Mouse (Mus musculus): ENCODE results near the gene Eef2. TPM values are rescaled to one million over a fixed set of nuclear protein-coding genes. Genes with fewer than 3 reads are reported as not detected.

The Eef2 gene
- 463 and 504 TPM in 2 replicates for polyA plus RNA-seq (2014; fragmentation: Nextera tagmentation; extraction: Ambion mirVana)

GRCm38 (mm10) chr10:81176466-81177271 is at the start of gene Eef2:
Gene Eef2, plus strand, starts transcription at chr10:81176631.
- DNase-seq (ENCODE audit: low spot score) (peak; percentile 99), ATAC-seq (ENCODE audit: insufficient read depth, low FRiP score, low TSS enrichment) (peak; percentile 76)
- H3K4me1 ChIP-seq (ENCODE audit: control insufficient read depth, insufficient read depth, low read length) = peaks cover 13% of the 10 kb centered on the region
- peaks cover 38% of the 10 kb centered on the region for H3K36me3 ChIP-seq (ENCODE audit: control insufficient read depth, insufficient read depth, low read length)
- WGBS = under 1% methylated on average over 76 of the region's 77 CpGs
- peak within 1 kb of the TSS; percentile 99 for H3K4me2 ChIP-seq (ENCODE audit: low read depth)
- H3K27me3 ChIP-seq (ENCODE audit: control insufficient read depth, insufficient read depth, low read length) = no peaks in the 10 kb centered on the region
- peak within 1 kb of the TSS; percentile 99 for H3K9ac ChIP-seq (ENCODE audit: low read length)
- H3K9me3 ChIP-seq (ENCODE audit: control insufficient read depth, low read length) = no peaks in the 10 kb centered on the region
- H3K27ac ChIP-seq (ENCODE audit: low read depth, low read length) = peak within 1 kb of the TSS; percentile 85
- peak within 1 kb of the TSS; percentile 100 for H3K4me3 ChIP-seq (ENCODE audit: low read depth, low read length)

- H3K4me3 ChIP-seq (ENCODE audit: low read depth, low read length) = no peak overlapping the region
- peaks cover 21% of the 10 kb centered on the region for H3K4me1 ChIP-seq (ENCODE audit: control insufficient read depth, insufficient read depth, low read length)
- no peak overlapping the region for H3K9ac ChIP-seq (ENCODE audit: low read length)
- H3K4me2 ChIP-seq (ENCODE audit: low read depth) = no peak overlapping the region
- H3K27me3 ChIP-seq (ENCODE audit: control insufficient read depth, insufficient read depth, low read length) = peaks cover 40% of the 10 kb centered on the region
- no peak overlapping the region for H3K27ac ChIP-seq (ENCODE audit: low read depth, low read length)
- 2% methylated on average over 16 of the region's 16 CpGs for WGBS
- no peaks in the 10 kb centered on the region for H3K36me3 ChIP-seq (ENCODE audit: control insufficient read depth, insufficient read depth, low read length)
- no peak for ATAC-seq (ENCODE audit: insufficient read depth, low FRiP score, low TSS enrichment)
- no peaks in the 10 kb centered on the region for H3K9me3 ChIP-seq (ENCODE audit: control insufficient read depth, low read length)
- DNase-seq (ENCODE audit: low spot score) = no peak
These were observed 42.2 kb upstream of the Eef2 start for GRCm38 (mm10) chr10:81134181-81134587.

GRCm38 (mm10) chr10:81134966-81135681 is 41.3 kb upstream of the Eef2 start, which contains the start of gene Zbtb7a:
Gene Zbtb7a, plus strand, starts transcription at chr10:81135220.
- 1% methylated on average over 41 of the region's 41 CpGs for WGBS
- Histone ChIP-seq H3K9ac (ENCODE audit: low read length) (peak within 1 kb of the TSS; percentile 89), H3K27ac (ENCODE audit: low read depth, low read length) (peak within 1 kb of the TSS; percentile 93), H3K9me3 (ENCODE audit: control insufficient read depth, low read length) (no peaks in the 10 kb centered on the region), H3K4me2 (ENCODE audit: low read depth) (peak within 1 kb of the TSS; percentile 100), H3K27me3 (ENCODE audit: control insufficient read depth, insufficient read depth, low read length) (peaks cover 35% of the 10 kb centered on the region), H3K4me3 (ENCODE audit: low read depth, low read length) (peak within 1 kb of the TSS; percentile 88), H3K4me1 (ENCODE audit: control insufficient read depth, insufficient read depth, low read length) (peaks cover 28% of the 10 kb centered on the region), H3K36me3 (ENCODE audit: control insufficient read depth, insufficient read depth, low read length) (no peaks in the 10 kb centered on the region)
- DNase-seq (ENCODE audit: low spot score) (peak; percentile 35), ATAC-seq (ENCODE audit: insufficient read depth, low FRiP score, low TSS enrichment) (no peak)

- peak overlapping the region; percentile 88 for H3K4me3 ChIP-seq (ENCODE audit: low read depth, low read length)
- H3K27me3 ChIP-seq (ENCODE audit: control insufficient read depth, insufficient read depth, low read length) = peaks cover 30% of the 10 kb centered on the region
- H3K4me2 ChIP-seq (ENCODE audit: low read depth) = peak overlapping the region; percentile 100
- peaks cover 37% of the 10 kb centered on the region for H3K4me1 ChIP-seq (ENCODE audit: control insufficient read depth, insufficient read depth, low read length)
- peak overlapping the region; percentile 89 for H3K9ac ChIP-seq (ENCODE audit: low read length)
- ATAC-seq (ENCODE audit: insufficient read depth, low FRiP score, low TSS enrichment) (no peak; the same call in 1 of the 2 replicates), DNase-seq (ENCODE audit: low spot score) (peak; percentile 75)
- no peaks in the 10 kb centered on the region for H3K9me3 ChIP-seq (ENCODE audit: control insufficient read depth, low read length)
- peak overlapping the region; percentile 93 for H3K27ac ChIP-seq (ENCODE audit: low read depth, low read length)
- under 1% methylated on average over 51 of the region's 86 CpGs for WGBS
- no peaks in the 10 kb centered on the region for H3K36me3 ChIP-seq (ENCODE audit: control insufficient read depth, insufficient read depth, low read length)
These were observed 40.4 kb upstream of the Eef2 start for GRCm38 (mm10) chr10:81135831-81136705.

- H3K4me2 ChIP-seq (ENCODE audit: low read depth) = peak overlapping the region; percentile 100
- ATAC-seq (ENCODE audit: insufficient read depth, low FRiP score, low TSS enrichment) (peak; percentile 25), DNase-seq (ENCODE audit: low spot score) (peak; percentile 85)
- under 1% methylated on average over 49 of the region's 50 CpGs for WGBS
- H3K4me3 ChIP-seq (ENCODE audit: low read depth, low read length) = peak overlapping the region; percentile 88
- H3K9ac ChIP-seq (ENCODE audit: low read length) = peak overlapping the region; percentile 89
- H3K27me3 ChIP-seq (ENCODE audit: control insufficient read depth, insufficient read depth, low read length) = peaks cover 30% of the 10 kb centered on the region
- no peaks in the 10 kb centered on the region for H3K36me3 ChIP-seq (ENCODE audit: control insufficient read depth, insufficient read depth, low read length)
- peaks cover 37% of the 10 kb centered on the region for H3K4me1 ChIP-seq (ENCODE audit: control insufficient read depth, insufficient read depth, low read length)
- H3K27ac ChIP-seq (ENCODE audit: low read depth, low read length) = peak overlapping the region; percentile 93
- H3K9me3 ChIP-seq (ENCODE audit: control insufficient read depth, low read length) = no peaks in the 10 kb centered on the region
These were observed 39.7 kb upstream of the Eef2 start for GRCm38 (mm10) chr10:81136706-81137231.

GRCm38 (mm10) chr10:81137252-81138130 is 38.9 kb upstream of the Eef2 start:
- Histone ChIP-seq H3K27me3 (ENCODE audit: control insufficient read depth, insufficient read depth, low read length) (peaks cover 30% of the 10 kb centered on the region), H3K36me3 (ENCODE audit: control insufficient read depth, insufficient read depth, low read length) (no peaks in the 10 kb centered on the region), H3K4me1 (ENCODE audit: control insufficient read depth, insufficient read depth, low read length) (peaks cover 38% of the 10 kb centered on the region), H3K4me2 (ENCODE audit: low read depth) (peak overlapping the region; percentile 97), H3K9ac (ENCODE audit: low read length) (peak overlapping the region; percentile 86), H3K4me3 (ENCODE audit: low read depth, low read length) (peak overlapping the region; percentile 88), H3K27ac (ENCODE audit: low read depth, low read length) (peak overlapping the region; percentile 82), H3K9me3 (ENCODE audit: control insufficient read depth, low read length) (no peaks in the 10 kb centered on the region)
- DNase-seq (ENCODE audit: low spot score) (peak; percentile 96), ATAC-seq (ENCODE audit: insufficient read depth, low FRiP score, low TSS enrichment) (peak; percentile 87)
- WGBS = under 1% methylated on average over 80 of the region's 89 CpGs

- no peak for ATAC-seq (ENCODE audit: insufficient read depth, low FRiP score, low TSS enrichment)
- H3K27ac ChIP-seq (ENCODE audit: low read depth, low read length) = peak overlapping the region; percentile 82
These were observed 38.2 kb upstream of the Eef2 start for GRCm38 (mm10) chr10:81138131-81138782.

More at GRCm38 (mm10) chr10:81138131-81138782, 38.2 kb upstream of the Eef2 start:
- Histone ChIP-seq H3K9ac (ENCODE audit: low read length) (peak overlapping the region; percentile 86), H3K27me3 (ENCODE audit: control insufficient read depth, insufficient read depth, low read length) (peaks cover 28% of the 10 kb centered on the region), H3K4me3 (ENCODE audit: low read depth, low read length) (peak overlapping the region; percentile 88), H3K4me1 (ENCODE audit: control insufficient read depth, insufficient read depth, low read length) (peaks cover 40% of the 10 kb centered on the region), H3K9me3 (ENCODE audit: control insufficient read depth, low read length) (no peaks in the 10 kb centered on the region), H3K4me2 (ENCODE audit: low read depth) (peak overlapping the region; percentile 97), H3K36me3 (ENCODE audit: control insufficient read depth, insufficient read depth, low read length) (no peaks in the 10 kb centered on the region)
- peak; percentile 48 for DNase-seq (ENCODE audit: low spot score)
- under 1% methylated on average over 23 of the region's 24 CpGs for WGBS
